Mouse (Mus musculus): Measurements from ENCODE around the gene Sestd1. TPM values are rescaled to one million over a fixed set of nuclear protein-coding genes. Genes with fewer than 3 reads are reported as not detected.

The Sestd1 gene
- polyA plus RNA-seq, 1 experiment: 60.2 TPM

DNA sequence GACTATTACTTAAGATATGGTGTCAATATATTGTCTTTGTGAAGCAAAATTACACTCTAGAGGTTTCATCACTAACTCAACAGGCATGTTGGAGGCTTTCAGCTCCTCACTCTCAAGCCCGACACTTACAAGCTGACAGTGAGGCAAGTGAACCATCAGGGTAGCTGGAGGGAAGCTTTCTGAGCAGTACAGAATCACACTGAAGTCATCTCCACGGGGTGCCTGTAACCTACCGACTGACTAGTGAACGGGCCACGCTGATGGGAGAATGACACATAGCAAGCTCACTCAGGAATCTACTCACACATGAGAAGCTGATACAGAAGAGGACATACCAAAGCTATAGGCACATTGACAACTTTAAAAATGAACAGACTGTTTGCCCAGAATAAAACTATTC is 67.5 kb downstream of the Sestd1 start:
- no peak for TF ChIP-seq POLR2A (IDR thresholded peaks at IDR 0.05; ENCODE audit: borderline replicate concordance, extremely low read depth, insufficient read depth, insufficient read length, poor library complexity, severe bottlenecking)
- TF ChIP-seq CTCF (IDR thresholded peaks at IDR 0.05; ENCODE audit: borderline replicate concordance, extremely low read depth, insufficient read depth, insufficient read length): no peak

DNA sequence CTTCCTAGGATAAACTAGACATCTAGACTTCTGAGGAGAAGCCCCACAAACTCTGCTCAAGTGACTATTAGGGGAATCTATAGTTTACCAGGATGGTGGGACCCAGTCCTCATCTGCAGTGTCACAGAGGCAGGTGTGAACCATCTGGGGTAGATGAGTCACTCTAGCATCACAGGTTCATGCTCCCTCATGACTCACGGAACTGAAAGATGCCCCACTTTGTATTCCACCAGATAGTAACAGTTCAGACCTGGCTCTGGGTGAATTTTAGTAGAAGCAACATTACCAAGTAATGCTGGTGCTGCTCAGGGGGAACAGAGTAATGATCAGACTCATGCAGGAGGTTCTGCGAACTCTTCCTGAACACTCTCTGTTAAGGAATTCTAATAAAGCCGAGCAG is 73.4 kb downstream of the Sestd1 start:
- TF ChIP-seq POLR2A (IDR thresholded peaks at IDR 0.05; ENCODE audit: borderline replicate concordance, extremely low read depth, insufficient read depth, insufficient read length, poor library complexity, severe bottlenecking) (no peak), CTCF (IDR thresholded peaks at IDR 0.05; ENCODE audit: borderline replicate concordance, extremely low read depth, insufficient read depth, insufficient read length) (no peak)
- DNase-seq (ENCODE audit: low read depth): no peak

More for the DNA sequence above, 67.5 kb downstream of the Sestd1 start:
- DNase-seq (ENCODE audit: low read depth): no peak

DNA sequence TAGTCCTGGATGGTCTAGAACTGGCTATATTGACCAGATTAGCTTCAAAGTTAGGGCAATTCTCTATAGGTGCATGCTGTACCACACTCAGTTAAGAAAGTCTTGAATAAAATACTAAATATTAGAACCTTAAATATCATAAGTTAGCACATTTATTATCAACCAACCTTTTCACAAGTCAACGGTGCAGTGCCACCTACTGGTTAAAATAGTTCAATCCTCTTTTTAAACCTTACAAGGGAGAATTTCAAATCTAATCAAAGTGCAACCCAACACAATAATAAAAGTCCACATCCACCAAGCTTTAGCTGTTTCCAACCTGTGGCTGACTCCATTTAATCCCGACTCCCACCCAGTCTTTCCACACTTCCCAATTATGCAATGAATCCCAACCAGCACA is 76.5 kb downstream of the Sestd1 start:
- peak; percentile 63 for DNase-seq (ENCODE audit: low read depth)
- no peak for TF ChIP-seq POLR2A (IDR thresholded peaks at IDR 0.05; ENCODE audit: borderline replicate concordance, extremely low read depth, insufficient read depth, insufficient read length, poor library complexity, severe bottlenecking)
- no peak for TF ChIP-seq CTCF (IDR thresholded peaks at IDR 0.05; ENCODE audit: borderline replicate concordance, extremely low read depth, insufficient read depth, insufficient read length)

DNA sequence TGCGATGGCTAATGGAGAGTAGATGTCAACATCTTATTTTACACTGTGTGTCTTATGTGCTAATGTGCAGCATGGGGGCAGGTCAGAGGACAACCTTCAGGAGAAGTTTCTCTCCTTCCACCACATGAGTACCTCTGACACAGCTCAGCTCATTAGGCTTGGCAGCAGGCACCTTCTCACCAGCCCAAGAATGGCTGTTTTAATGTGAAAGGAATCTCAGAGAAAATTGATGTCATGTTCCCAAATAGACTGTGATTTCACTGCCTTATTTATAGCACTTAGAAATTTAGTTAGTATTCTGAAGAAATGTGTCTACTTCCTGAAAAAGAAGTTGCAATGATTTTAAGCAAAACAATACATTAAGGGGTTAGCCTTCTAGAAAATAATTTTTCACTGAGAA is 78.5 kb downstream of the Sestd1 start:
- TF ChIP-seq CTCF (IDR thresholded peaks at IDR 0.05; ENCODE audit: borderline replicate concordance, extremely low read depth, insufficient read depth, insufficient read length) (no peak), POLR2A (IDR thresholded peaks at IDR 0.05; ENCODE audit: borderline replicate concordance, extremely low read depth, insufficient read depth, insufficient read length, poor library complexity, severe bottlenecking) (no peak)

GRCm38 (mm10) chr2:77200958-77201614 is 79.3 kb downstream of the Sestd1 start:
- TF ChIP-seq POLR2A (IDR thresholded peaks at IDR 0.05; ENCODE audit: borderline replicate concordance, extremely low read depth, insufficient read depth, insufficient read length, poor library complexity, severe bottlenecking) (no peak), CTCF (IDR thresholded peaks at IDR 0.05; ENCODE audit: borderline replicate concordance, extremely low read depth, insufficient read depth, insufficient read length) (no peak)

More for the DNA sequence above, 78.5 kb downstream of the Sestd1 start:
- no peak for DNase-seq (ENCODE audit: low read depth)

DNA sequence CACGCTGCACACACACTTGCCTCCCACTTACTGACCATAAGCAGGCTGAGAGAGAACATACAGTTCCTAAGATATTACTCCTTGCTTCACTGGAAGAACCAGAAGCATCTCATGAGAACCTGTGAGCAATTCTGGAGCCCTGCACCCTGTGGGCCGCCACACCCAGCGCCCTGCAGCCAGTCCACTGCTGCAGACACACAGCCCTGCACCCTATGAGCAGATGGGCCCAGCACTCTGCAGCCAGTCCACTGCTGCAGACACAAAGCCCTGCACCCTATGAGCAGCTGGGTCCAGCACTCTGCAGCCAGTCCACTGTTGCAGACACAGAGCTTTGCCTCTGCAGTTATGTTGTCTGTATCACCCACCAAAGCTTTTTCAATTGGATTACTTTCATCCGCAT is 80.0 kb downstream of the Sestd1 start:
- DNase-seq (ENCODE audit: low read depth): no peak
- TF ChIP-seq POLR2A (IDR thresholded peaks at IDR 0.05; ENCODE audit: borderline replicate concordance, extremely low read depth, insufficient read depth, insufficient read length, poor library complexity, severe bottlenecking) (no peak), CTCF (IDR thresholded peaks at IDR 0.05; ENCODE audit: borderline replicate concordance, extremely low read depth, insufficient read depth, insufficient read length) (no peak)

More at GRCm38 (mm10) chr2:77200958-77201614, 79.3 kb downstream of the Sestd1 start:
- no peak for DNase-seq (ENCODE audit: low read depth)

- DNase-seq (ENCODE audit: low read depth): no peak
- TF ChIP-seq CTCF (IDR thresholded peaks at IDR 0.05; ENCODE audit: borderline replicate concordance, extremely low read depth, insufficient read depth, insufficient read length): no peak
- TF ChIP-seq POLR2A (IDR thresholded peaks at IDR 0.05; ENCODE audit: borderline replicate concordance, extremely low read depth, insufficient read depth, insufficient read length, poor library complexity, severe bottlenecking): no peak
These were observed 82.1 kb downstream of the Sestd1 start for GRCm38 (mm10) chr2:77198246-77198645.

- no peak for TF ChIP-seq POLR2A (IDR thresholded peaks at IDR 0.05; ENCODE audit: borderline replicate concordance, extremely low read depth, insufficient read depth, insufficient read length, poor library complexity, severe bottlenecking)
- TF ChIP-seq CTCF (IDR thresholded peaks at IDR 0.05; ENCODE audit: borderline replicate concordance, extremely low read depth, insufficient read depth, insufficient read length): no peak
- DNase-seq (ENCODE audit: low read depth): no peak
These were observed 83.6 kb downstream of the Sestd1 start for GRCm38 (mm10) chr2:77196819-77197218.

DNA sequence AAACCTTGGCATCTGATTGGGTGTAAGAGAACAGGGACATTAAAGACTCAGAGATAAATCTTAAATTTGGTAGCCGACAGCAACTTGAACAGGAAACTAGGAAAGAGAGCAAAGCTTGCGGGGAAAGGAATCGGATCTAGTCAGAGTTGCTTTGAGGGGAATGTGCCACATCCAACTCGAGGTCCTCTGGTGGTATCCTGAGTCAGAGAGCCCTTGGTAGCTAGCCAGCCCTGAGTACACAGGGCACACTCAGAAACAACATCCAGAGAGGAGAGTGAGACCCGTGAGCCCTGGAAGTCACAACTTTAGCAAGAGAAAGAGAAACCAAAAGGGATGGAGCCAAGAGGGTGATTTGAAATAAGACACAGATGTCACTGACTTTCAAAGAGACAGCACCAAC is 85.3 kb downstream of the Sestd1 start:
- TF ChIP-seq CTCF (IDR thresholded peaks at IDR 0.05; ENCODE audit: borderline replicate concordance, extremely low read depth, insufficient read depth, insufficient read length) (no peak), POLR2A (IDR thresholded peaks at IDR 0.05; ENCODE audit: borderline replicate concordance, extremely low read depth, insufficient read depth, insufficient read length, poor library complexity, severe bottlenecking) (no peak)
- no peak for DNase-seq (ENCODE audit: low read depth)

DNA sequence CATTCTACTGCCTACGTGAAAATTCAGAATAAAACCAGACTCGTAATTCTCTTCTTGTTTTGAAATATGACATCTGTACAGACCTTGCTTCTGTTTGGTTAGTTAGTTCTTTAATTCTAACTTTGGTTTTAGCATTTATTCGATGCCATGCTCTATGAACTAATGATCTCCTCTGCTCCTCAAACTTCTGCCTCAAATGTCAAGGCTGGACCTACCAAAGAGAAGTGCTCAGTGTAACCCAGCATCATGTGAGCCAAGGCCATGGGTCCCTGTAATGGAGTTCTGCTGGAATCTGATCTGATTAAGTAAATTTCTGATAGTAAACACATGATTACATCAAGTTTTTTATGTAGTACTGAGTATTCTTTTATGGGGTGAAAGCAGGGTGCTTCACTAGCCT is 88.6 kb downstream of the Sestd1 start:
- TF ChIP-seq CTCF (IDR thresholded peaks at IDR 0.05; ENCODE audit: borderline replicate concordance, extremely low read depth, insufficient read depth, insufficient read length): no peak
- no peak for TF ChIP-seq POLR2A (IDR thresholded peaks at IDR 0.05; ENCODE audit: borderline replicate concordance, extremely low read depth, insufficient read depth, insufficient read length, poor library complexity, severe bottlenecking)
- no peak for DNase-seq (ENCODE audit: low read depth)

DNA sequence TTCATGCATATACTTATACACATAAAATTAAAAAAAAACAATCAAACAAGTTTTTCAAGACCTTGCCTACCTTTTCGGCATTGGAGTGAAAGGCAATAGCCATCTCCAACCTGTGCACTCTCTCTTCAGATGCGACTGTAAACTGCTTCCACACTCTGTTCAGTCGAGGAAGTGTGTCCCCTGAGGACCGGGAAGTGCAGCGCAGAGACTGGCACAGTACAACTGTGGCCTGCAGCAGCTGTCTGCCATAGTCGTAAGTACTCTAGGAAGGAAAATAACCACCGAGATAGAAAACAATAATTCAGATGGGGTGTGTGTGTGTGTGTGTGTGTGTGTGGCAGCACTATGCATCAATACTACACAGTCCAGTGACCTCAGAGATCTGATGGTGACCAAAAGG is 89.5 kb downstream of the Sestd1 start:
- TF ChIP-seq CTCF (IDR thresholded peaks at IDR 0.05; ENCODE audit: borderline replicate concordance, extremely low read depth, insufficient read depth, insufficient read length) (no peak), POLR2A (IDR thresholded peaks at IDR 0.05; ENCODE audit: borderline replicate concordance, extremely low read depth, insufficient read depth, insufficient read length, poor library complexity, severe bottlenecking) (no peak)
- no peak for DNase-seq (ENCODE audit: low read depth)

DNA sequence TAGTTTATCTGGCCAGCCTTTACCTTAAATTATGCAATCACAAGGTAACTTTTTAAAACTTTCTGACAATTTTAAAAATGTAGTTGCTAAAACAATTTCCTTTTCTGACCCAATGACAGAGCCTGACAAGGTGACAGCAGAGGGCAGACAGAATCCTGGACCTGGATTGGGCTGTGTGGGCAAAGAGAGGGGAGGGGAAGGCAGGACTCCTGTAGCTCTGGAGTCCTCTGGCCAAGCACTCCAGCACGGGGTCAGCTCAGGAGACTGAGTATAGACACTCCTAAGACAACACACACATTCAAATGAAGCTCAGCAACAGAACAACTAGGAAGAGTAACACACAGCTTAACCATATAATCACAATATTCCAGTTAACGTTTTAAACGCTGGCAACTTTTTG is 90.1 kb downstream of the Sestd1 start:
- TF ChIP-seq CTCF (IDR thresholded peaks at IDR 0.05; ENCODE audit: borderline replicate concordance, extremely low read depth, insufficient read depth, insufficient read length) (no peak), POLR2A (IDR thresholded peaks at IDR 0.05; ENCODE audit: borderline replicate concordance, extremely low read depth, insufficient read depth, insufficient read length, poor library complexity, severe bottlenecking) (no peak)

More for the DNA sequence above, 90.1 kb downstream of the Sestd1 start:
- no peak for DNase-seq (ENCODE audit: low read depth)

Measured in brain, embryonic 14.5 days (tissue).